Mouse (Mus musculus) thymus, postnatal 0 days (tissue): ENCODE results near the gene Cd200r4. TPM values are rescaled to one million over a fixed set of nuclear protein-coding genes. Genes with fewer than 3 reads are reported as not detected.
"Not testable (repeated sequence)": the region's sequence is repeated elsewhere in the genome, so short reads cannot be mapped to it uniquely, and the experiment has no call there.

Experiments used
- DNase-seq: peaks from one replicate; pipeline ENCODE4 v3.0.0-alpha.2; 2015; ENCODE audit warnings: low spot score
- polyA plus RNA-seq: library from polyadenylated mRNA; unstranded; fragments of >200 nt; fragmentation: Nextera tagmentation; extraction: Ambion mirVana; gene quantifications from 2 replicates; pipeline ENCODE4 v1.2.1, GENCODE M21; 2015

Cd200r4 gene
- polyA plus RNA-seq = 0.31 and 0.36 TPM in 2 replicates

DNA sequence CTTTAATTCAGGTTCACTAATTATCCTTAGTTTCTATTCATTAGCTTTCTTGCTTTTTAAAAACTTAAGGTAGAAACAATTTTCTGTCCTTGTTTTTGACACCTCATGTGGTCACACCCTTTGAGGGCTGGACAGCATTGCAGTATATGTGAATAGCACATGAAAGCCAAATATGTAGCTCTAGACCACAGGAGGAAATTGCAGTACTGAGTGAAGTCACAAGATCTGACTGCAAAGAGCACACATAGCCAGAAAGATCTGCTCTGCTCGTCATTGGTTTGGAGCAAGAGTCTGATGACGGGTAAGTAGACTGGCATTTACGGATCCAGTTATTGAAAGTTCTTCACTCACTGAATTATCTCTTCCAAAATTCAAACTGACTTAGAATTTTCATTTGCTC lies at the start of gene Cd200r4:
TSS of gene Cd200r4 (plus strand) at position 190 of the 400 bp plus-strand sequence.
- no peak for DNase-seq

DNA sequence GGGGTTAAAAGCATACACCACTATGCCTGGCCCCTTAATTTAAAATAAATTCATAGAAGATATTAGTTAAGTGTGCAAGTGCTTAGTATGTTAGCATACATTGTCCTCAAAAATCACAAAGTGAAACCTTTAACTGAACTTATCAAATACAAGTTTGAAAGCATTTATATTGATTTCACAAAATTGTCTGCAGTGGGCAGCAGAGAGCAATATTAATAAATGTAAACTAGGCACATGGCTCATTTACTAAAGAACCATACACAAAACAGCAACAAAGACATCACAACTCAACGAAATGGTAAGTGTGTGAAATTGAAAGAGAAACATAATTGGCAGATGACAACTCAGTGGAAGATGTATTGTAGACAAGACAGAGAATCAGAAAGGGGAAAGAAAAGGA lies 49.7 kb upstream of the Cd200r4 start:
- no peak for DNase-seq

DNA sequence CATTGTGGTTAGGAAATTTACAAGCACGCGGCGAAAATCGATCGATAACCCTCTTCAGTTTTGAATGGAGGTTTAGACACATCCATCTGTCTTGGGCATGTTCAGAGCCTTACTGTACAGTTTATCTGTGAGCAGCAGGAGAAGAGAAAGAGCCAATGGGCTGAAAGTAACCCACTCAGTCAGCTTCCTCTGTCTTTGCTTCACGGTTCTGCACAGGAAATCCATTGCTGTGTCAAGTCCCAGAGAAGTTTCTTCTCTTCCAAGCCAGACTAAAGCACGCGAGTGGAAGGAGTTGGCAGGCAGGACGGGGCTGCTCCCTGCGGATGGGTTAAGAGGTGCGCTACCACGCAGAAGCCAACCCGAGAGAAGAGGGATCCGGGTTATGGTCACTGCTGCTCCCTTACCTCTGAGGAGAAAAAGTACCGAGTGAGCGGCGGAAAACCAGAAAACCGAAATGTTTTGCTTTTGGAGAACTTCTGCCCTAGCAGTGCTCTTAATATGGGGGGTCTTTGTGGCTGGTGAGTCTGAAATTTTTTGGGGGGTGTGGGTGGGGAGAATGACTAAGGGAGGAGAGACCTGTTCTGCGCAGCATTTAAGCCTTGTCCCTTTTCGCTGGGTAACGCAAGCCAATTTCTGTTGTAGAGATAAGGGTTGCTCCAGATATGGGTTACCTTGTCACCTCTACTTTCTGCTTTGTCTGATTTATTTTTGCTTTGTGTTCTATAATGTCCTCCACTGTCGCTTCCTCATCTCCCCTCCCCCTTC lies 45.8 kb upstream of the Cd200r4 start, which contains the start of gene Cd200r1:
TSS of gene Cd200r1 (plus strand) at position 182 of the 765 bp plus-strand sequence.
- peak; percentile 49 for DNase-seq

DNA sequence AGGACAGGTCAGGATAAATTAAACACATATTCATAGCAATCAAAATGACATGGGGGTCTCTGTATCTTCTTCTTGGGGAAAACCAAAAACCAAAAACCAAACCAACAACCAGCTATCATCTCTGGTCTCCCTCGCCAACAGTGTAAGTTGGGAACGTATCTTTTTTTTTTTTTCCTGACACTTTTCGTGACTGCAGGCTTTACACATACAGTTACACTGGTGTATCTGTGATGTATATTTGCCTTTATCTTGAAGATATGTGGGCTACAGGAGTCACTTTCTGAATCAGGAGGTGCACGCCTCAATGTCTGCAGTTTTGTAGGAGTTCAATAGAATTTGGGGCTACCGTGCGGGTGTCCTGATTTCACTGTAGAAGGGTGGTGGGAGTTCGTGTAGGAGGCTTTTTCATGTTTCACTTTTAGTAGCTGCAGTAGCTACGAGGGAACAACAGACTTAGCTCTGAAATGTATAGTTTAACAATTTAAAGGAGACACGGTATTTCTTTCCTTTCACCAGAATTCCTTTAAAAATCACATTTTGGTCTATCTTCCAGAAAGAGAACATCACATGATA lies 45.1 kb upstream of the Cd200r4 start:
- no peak for DNase-seq

DNA sequence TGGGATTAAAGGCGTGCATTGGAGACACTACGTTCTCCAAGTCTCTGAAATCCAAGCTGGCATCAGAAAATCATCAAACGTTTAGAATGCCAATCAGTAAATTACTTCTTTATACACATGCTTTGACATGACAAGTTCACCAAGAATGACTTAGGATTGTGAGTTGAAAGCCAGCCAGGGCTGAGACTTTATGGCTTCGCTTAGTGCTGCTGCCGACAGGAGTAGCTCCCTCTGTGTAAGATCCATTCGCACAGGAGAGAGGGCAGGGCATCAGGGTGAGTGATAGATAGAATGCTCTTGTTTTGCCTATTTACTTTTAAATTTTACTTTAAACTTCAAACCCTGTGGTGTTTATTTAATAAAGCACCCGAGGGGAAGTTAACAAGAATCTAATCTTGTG lies 44.0 kb upstream of the Cd200r4 start:
- DNase-seq = no peak

DNA sequence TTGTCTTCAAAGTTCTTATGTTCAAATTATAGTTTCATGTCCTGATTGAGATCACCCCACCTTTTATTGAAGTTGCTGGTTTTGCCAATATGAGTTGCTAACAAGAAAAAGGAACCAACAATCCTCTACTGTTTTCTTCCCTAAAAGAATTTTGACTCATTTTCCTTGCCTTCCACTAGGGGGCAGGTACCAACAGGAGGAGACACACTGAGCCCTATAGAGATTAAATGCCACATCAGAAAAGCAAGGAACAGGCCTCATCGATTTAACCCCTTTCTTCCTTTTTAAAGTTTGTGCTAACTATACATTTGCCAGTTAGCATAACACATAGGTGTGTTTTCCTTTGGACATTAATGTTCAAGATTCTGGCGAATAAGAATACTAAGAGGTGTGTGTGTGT lies 43.6 kb upstream of the Cd200r4 start:
- DNase-seq = peak; percentile 45

DNA sequence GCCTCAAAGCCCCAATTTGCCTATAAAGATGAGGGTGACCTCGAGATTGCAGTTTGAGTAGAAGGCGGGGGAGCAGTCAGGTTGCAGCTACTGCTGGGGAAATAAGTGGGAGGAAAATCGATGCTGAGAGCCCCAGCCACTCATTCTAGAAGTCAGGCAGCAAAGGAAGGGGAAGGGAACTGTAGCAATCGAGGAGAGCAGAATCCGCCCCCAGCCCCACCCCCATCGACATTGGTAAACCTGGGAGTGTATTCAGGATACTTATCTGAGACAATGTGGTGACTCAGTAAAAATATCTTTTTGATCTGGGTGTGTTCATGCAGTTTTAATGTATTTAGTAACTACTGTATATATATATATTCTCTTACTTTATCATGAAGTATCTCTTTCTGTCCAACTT lies 39.0 kb upstream of the Cd200r4 start:
- DNase-seq = no peak

DNA sequence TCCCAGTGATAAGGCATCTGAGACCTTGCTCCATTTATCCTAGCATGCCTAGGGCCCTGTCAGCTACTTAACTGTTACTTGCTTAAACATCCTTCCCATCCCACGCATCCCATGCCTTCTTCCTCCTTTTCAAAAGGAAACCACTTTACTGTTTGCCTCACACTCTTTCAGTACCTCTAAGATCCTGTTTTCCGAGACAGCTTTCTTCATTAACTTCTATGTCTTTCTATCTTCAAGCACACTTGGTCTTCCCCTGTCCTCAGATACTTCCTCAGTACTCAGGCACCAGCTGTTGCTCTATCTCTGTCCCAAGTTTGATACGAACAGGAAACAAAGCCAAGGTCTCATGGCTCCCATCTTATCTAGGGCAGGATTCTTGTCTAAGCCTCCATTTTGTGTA lies 37.9 kb upstream of the Cd200r4 start:
- no peak for DNase-seq

DNA sequence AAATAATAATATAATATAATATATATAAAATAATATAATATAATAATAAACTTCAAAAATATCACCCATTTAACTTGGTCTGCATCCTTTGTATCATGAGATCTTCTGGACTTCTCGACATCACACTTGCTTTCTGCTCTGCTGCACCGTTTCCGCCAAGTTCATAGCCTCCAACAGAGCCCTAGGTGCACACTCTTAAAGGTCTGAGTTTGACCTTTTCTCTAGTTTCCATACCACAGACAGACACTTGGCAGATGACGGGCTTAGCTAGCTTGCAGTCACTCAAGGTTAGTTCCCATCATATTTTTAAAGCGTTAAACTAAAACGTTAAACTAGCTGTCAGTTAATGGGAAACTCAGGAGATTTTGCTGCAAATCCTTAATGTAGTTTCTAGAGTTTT lies 37.3 kb upstream of the Cd200r4 start:
- DNase-seq = no peak

DNA sequence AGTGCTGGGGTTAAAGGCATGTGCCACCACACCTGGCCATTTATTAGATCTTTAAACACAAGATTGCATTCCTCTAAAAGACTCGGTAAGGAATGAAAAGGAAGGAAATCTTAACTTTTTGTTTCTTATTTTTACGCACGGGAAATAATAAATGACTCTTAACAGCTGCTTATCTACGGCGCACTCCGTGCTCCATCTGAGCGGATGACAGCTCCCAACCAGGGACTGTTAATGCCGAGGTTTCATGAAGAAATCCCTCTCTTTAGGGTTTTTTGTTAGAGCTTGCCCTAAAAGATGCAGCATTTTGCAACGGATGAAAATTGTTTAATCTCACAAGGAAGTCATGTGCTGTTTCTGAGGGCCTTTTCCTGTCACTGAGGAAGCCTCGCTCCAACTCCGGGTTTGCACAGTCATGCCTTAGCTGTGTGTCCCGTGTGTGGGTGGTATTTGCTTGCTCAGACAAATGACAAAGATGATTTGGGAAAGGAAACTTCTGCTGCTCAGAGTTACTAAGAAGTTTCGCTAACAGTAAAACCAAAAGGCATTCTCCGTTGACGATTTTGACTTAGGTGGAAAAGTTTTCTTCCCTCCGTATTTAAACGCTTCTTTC lies 32.9 kb upstream of the Cd200r4 start:
- DNase-seq = peak; percentile 50

DNA sequence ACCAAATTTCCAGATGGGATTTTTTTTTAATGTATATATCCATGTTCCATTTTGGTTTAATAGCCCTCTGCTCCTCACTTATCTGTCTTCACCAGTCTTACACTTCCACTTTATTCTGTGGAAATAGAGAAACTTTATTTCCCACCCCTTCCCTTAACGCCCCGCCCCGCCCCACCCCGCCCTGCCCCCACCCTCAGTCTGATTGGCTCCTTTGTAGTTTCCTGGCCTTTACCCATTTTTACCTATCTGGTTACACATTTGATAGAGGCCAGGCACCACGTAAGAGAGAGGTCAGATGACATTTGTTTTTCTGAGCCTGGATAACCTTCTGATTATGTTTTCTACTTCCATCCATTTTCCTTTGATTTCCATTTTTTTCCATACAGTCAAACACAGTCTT lies 32.0 kb upstream of the Cd200r4 start:
- DNase-seq = no peak

DNA sequence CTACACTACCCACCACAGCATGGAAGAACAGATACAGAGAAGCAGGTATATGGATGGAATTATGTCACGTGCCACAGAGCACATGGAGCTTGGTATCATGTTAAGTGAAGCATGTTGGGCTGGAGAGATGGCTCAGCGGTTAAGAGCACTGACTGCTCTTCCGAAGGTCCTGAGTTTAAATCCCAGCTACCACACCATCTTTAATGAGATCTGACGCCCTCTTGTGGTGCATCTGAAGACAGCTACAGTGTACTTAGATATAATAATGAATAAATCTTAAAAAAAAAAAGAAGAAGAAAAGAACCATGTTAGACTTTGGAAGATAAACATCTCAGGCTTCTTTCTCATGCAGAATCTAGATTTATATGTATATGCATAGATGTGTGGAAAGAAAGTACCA lies 30.8 kb upstream of the Cd200r4 start:
- DNase-seq = no peak

DNA sequence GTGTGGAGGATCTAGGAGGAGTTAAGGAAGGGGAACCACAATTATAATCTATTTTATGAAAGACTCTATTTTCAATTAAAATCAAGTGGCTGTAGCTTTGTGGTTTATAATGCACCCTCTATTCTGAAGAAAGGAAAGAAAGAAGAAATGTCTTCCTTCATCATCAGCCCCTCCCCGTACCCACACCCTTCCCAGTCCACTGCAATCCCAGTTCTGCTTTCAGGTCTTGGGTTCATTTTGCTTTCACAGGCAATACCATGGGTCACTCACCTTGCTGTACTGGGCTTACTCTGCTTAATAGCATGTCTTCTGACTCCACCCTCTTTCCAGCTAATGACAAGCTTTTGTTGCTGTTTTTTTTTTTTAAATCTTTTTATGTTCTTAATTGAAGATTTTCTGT lies 24.6 kb upstream of the Cd200r4 start:
- DNase-seq = no peak

DNA sequence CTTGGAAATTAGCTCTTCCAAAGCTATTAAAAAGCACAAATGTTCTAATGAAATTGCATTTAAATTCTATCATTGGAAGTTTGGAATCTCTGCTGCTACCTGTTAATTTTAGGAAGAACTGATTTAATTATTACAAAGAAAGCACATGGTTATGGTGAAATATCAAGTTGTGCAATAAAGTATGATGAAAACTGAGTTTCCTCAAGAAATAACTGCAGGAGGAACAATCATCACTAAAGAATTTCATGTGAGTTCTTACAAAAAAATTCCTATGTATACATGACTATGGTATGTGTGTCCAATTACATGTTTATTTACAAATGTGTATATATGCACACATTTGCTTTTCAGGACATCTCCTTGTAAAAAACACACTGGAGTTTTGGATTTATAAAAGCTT lies 17.1 kb upstream of the Cd200r4 start:
- no peak for DNase-seq

DNA sequence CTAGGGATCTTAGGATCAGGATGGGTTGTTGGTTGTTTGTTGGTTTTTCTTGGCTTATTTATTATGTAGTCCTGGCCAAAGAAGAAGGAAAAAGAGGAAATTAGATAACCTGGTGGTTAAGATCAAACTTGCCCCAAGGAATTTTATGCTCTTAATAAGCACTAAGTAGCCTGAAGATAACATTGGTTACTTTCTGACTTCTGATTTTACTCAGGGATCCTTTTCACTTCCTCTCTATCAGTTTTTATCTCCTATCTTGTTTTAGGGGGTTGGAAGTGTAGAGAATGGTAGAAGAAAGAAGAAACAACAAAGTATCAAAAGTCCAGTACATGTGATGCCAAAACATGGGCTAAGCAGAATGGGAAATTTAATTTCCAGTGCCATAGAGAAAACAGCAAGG lies 5.6 kb upstream of the Cd200r4 start:
- DNase-seq = no peak

DNA sequence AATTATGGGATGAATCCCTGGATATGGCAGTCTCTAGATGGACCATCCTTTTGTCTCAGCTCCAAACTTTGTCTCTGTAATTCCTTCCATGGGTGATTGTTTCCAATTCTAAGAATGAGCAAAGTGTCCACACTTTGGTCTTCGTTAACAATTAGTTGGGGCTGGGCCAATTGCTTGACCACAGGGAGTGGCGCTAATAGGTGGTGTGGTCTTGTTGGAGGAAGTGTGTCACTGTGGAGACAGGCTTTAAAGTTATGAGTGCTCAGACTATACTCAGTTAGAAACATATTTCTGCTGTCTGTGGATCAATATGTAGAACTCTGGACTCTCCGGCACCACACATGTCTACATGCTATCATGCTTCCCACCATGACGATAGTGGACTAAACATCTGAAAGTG lies 1.3 kb upstream of the Cd200r4 start:
- DNase-seq = not testable (repeated sequence)

DNA sequence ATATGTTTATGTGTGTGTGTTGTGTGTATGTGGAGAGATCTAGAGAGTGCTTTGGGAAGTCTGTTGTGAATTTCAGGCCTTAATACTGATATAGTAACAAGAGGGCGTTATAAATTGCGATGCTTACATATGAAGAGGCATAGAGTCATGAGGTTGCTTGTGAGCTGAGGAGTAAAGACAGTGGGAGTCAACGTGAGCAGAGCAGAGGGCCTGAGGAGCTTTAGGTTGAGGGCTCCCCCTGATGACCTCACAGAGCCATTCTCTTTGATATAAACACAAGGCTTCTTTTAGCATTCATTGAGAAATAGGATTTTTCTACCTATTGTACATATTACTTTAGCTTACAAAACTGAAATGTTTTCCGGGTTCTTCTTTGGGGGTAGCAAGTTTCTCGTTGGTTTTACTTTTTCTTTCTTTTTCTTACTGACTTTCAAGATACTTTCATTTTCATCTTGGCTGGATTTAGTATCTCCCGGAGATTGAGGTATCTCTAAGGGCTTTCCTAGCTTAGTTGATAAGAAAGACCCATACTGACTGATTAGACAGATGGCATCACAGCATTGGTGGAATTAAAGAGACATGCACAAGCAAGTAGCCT lies 1.0 kb downstream of the Cd200r4 start:
- no peak for DNase-seq

DNA sequence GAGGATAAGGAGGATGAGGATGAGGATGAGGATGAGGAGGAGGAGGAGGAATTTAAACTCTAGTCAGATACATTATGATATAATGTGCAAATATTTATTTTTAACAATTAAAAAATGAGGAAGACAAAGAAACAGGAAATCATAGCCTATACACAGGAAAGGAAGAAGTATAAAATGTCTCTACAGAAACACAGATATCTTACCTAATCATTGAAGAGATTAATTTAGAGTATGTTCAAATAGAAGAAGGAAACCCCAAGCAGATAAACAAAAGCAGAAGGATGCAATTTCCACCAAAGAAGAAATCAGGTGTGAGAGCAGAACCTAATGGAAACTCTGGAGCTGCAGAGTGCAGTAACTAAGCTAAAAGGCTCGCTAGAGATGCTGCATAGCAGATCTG lies 6.5 kb downstream of the Cd200r4 start:
- DNase-seq = no peak

DNA sequence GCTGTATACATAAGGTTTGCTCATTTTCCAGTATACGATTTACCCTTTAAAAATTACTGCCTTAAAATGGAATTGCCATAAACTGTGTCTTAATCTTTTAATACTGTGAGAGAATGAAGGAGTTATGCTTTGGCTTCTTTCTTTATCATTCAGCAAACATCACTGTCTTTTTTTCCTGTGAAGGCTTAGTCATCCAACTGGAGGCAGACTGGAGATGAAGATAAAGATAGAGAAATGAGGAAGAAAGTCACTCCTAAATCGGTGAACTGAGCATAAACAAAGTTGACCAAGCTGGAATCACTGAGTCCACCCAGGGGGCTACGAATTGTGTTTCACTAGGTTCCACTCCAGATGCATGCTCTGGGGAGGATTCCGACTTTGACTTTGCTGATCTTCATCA lies 9.0 kb downstream of the Cd200r4 start:
- no peak for DNase-seq

DNA sequence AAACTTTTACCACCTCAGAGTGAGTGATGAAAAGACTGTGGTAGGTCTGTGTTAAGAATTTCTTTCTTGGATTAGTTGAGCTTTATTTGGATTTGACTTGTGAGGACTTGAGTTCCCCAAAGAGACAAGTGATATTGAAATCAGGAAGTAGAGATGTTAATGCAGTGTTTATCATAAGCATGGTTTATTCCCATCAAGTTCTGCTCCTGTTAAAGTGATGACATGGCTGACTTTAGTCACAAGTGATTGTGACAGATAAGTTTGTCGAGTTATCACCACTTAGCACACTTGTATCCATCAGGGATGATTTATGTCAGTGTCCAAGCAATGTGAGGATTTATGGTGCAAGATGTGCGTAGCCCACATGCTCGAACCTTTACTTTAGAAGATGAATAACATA lies 20.8 kb downstream of the Cd200r4 start:
- no peak for DNase-seq

DNA sequence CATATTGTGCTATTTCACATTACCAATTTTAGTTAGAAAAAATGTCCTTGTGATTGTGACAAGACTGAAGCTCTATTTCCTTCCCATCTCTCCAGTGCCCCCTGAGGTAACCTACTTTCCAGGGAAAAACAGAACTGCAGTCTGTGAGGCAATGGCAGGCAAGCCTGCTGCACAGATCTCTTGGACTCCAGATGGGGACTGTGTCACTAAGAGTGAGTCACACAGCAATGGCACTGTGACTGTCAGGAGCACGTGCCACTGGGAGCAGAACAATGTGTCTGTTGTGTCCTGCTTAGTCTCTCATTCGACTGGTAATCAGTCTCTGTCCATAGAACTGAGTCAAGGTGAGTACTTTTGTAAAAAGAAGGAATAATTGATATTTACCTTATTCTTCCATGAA lies 21.7 kb downstream of the Cd200r4 start:
- DNase-seq = not testable (repeated sequence)

DNA sequence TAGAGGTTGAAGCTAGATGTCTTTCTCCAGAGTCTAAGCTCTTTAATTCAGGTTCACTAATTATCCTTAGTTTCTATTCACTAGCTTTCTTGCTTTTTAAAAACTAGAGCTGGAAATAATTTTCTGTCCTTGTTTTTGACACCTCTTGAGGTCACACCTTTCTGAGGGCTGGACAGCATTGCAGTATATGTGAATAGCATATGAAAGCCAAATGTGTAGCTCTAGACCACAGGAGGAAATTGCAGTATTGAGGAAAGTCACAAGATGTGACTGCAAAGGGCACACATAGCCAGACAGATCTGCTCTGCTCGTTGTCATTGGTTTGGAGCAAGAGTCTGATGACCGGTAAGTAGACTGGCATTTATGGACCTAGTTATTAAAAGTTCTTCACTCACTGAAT lies 55.3 kb downstream of the Cd200r4 start, which contains the start of gene Cd200r2:
TSS of gene Cd200r2 (plus strand) at position 301 of the 400 bp plus-strand sequence.
- DNase-seq = no peak
